Mouse (Mus musculus) thymus, postnatal 4 days (tissue): ENCODE data around the gene Olfr619.

Source experiments
- DNase-seq: peaks from one replicate; pipeline ENCODE4 v3.0.0; 2021

The Olfr619 gene

DNA sequence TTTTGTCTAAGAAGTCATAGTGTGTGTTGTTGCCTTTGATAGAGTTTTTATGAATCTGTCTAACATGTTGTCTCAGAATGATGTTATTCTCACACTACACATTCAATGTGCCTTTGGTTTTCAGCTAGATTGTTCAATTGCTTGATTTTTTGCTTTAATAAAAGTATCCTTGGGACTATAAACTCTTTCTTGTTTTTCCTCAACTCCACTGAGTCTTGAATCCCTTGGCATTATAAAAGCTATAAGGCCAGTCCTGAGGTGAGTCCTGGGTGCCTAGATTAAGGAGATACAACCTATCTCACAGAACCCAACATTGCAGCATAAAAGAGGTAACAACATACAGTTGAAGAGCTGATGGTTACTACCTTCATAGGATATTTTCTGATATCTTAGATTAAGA lies at the start of gene Olfr619:
Olfr619 (plus strand) TSS at position 301 of the 400 bp plus-strand sequence.
- DNase-seq, result no peak

DNA sequence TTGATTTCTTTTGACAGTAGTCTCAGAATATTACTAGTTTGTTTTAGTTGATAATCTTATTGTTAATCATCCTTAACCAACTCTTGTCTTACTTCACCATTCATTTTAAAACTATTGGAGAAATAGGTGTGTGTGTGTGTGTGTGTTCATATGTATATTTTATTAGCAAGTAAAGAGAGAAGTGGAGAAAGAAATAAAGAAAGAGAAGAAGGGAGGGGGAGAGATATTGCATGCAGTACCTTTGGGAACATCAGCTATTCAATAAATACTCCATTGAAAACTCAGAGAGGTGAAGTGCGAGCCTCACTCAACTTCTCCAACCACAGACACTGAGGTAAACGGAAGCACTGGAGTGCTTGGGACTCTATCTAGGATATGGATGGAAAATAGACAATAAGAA lies 44.6 kb upstream of the Olfr619 start, which contains the start of gene Olfr615:
Olfr615 (plus strand) TSS at position 301 of the 400 bp plus-strand sequence.
- no peak for DNase-seq

DNA sequence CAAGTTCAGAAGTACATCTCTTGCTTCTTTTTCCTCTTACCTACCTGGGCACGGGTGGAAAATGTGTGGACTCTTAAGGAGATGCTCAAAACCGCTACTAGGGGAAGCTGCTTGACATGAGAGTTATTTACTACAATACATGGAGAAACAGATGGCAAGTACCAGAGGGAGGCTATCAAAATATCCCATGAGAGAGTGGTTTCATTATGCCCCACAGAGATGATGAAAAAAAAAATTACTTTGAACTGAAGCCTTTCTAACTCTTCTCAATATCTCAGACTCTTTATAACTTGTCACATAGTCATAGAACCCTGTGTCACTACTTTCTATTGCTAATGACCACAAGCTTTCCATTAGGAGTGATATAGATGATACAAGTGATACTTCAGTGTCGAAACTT lies 31.3 kb upstream of the Olfr619 start, which contains the start of gene Olfr616:
Olfr616 (minus strand) TSS at position 101 of the 400 bp plus-strand sequence.
- no peak for DNase-seq

DNA sequence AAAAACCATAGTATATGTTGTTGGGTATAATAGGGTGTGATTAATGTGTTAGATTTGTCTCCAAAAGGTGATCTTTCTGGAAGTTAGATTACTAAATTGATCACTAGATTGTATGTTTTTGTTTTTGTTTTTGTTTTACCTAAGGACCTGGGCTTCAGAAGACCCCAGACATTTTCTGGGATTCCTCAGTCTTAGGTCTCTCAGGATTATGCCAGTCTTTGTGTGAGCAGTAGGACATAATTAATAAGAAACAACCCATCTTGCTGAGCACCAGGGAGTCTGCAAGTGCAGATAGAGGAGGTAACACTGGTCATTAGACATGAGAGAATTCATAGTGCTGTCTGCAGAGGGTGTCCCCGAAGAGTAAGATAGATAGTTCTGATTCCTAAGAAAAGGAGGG lies 27.6 kb upstream of the Olfr619 start, which contains the start of gene Olfr617:
Olfr617 (plus strand) TSS at position 301 of the 400 bp plus-strand sequence.
- no peak for DNase-seq

DNA sequence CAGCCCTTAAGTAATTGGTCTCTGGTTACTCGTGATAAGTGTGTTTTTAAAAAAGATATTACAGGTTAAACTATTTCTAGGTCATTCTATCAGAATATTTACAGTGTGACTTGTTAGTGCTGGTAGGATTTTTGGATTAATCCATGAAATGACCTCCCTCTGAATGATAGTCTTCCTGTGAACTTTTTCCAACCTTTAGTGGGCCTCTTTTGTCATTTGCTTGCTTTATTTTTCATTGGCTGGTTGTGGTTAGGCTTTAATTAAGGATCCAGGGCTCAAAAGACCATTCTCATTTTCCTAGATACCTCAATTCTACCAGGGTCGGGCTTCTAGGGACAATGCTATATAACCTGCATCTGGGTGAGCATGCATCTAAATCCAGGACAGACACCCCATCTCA lies 10.6 kb upstream of the Olfr619 start, which contains the start of gene Olfr618:
Olfr618 (plus strand) TSS at position 301 of the 400 bp plus-strand sequence.
- no peak for DNase-seq

DNA sequence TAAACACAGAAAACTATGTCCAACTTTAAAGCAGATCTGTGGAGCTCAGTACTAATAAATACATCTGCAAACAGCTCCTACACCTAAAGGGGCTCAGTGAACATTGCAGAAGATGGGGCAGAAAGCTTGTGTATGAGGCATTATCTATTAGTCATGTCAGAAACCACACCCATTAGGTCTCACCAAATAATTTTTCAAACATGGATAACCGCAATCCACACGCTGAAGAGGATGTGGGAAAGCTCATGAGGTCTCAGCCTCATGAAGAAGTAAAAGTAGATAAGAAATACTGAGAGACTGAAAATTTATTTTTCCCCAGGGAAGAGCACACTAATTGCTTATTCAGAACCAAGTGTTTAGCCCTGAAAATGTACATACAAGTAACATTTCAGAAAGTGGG lies 7.0 kb downstream of the Olfr619 start:
- no peak for DNase-seq

DNA sequence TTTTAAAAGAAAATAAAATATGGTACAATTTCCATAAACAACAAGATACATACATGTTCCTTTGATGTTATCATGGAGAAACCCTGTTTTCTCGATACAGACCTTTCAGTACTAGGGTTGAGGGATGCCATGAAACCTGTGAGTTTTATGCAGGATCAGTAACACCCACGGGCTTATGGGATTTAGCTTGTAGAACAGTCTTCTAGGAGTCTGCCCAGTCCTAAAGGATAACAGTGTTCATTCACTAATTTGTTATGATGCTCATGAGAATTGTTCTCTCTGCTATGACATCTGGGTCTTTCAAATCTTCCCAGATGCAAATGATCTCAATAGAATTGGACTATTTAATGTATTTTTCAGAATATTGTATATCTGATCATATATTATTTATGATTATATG lies 12.1 kb downstream of the Olfr619 start, which contains the start of gene Olfr620:
Olfr620 (minus strand) TSS at position 101 of the 400 bp plus-strand sequence.
- DNase-seq, result no peak

DNA sequence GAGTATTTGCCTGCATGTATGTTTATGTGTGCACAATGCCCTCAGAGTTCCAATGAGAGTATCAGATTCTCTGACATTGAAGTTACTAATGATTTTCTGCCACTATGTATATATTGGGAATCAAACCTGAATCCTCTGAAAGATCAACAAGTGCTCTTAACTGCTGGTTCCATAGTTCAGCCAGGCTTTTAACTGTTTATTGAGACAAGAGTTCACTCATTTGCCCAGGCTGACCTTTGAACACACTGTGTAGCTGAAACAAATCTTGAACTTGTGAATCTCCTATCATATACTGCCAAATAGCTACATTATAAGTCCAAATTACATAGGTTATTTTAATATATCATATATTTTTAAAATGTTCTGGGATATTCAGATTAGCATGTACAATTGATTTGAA lies 36.4 kb downstream of the Olfr619 start:
- DNase-seq, result no peak

DNA sequence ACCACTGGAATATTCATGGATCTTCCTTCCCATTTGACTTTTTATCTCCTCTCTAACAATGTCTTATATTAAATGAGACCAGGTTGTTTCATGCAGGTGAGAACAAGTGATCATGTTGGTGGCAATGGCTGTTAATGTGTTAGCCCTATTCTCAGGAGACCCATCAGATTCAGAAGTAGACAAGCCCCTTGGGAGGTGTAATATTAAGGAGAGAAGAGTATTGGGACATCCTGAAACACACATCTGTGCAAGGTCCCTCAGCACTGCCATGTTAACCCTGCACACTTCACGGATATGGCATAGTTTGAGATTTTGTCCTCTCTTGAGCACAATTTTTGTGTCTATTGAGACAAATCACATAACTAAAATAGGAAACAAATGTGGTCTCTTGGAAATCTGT lies 42.2 kb downstream of the Olfr619 start, which contains the start of gene Olfr622:
Olfr622 (minus strand) TSS at position 101 of the 400 bp plus-strand sequence.
- DNase-seq, result no peak

DNA sequence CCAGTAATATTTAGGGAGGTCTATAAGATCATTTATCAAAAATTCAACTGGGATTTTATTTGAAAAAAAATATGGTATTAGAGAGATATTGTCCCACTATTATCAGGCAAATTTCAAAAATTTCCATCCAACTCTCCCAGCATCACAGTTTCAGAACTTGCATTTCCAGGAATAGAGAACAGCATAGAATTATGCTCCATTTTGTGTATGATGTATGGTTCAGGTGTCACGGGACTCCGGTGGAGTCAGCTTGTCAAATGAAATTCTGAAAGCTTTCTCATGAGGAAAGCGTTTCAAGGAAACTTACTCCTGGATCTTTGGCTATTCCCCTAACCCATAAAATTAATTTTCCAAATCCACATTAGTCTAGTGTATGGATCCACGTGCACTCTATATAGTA lies 43.7 kb downstream of the Olfr619 start:
- no peak for DNase-seq
